Mouse (Mus musculus) granulocyte monocyte progenitor cell, adult 5-6 weeks (primary cell): ENCODE results near the gene Aldh3b1. TPM values are rescaled to one million over a fixed set of nuclear protein-coding genes. Genes with fewer than 3 reads are reported as not detected.
A peak's percentile ranks its signal among the peaks of the same experiment; 100 is the strongest.
"Not testable (repeated sequence)": the region's sequence is repeated elsewhere in the genome, so short reads cannot be mapped to it uniquely, and the experiment has no call there.

Experiments
- ATAC-seq: replicated peaks from 2 replicates; pipeline ENCODE4 v1.8.0; 2016; ENCODE audit warnings: mild to moderate bottlenecking, moderate TSS enrichment, inconsistent platforms; ENCODE audit not compliant: poor library complexity, severe bottlenecking
- total RNA-seq, 2 experiments: library from RNA; stranded (forward) in 1 of 2; stranded (reverse) in 1 of 2; fragments of 200-712, 200-1000 nt in 1 of 2; fragments of >200 nt in 1 of 2; fragmentation: Nextera tagmentation in 1 of 2; gene quantifications; 2 replicates each; pipeline ENCODE4 v1.2.3; 2014 to 2017

Gene Aldh3b1
- total RNA-seq (2014; fragmentation: Nextera tagmentation) (5.9 and 8.4 TPM in 2 replicates), total RNA-seq (2017) (8.4 and 14.1 TPM in 2 replicates)

- peak; percentile 69 for ATAC-seq
Observed at GRCm38 (mm10) chr19:3929211-3929941, at the start of gene Aldh3b1. Aldh3b1 (minus strand) TSS chr19:3929808.

- no peak for ATAC-seq
Observed at GRCm38 (mm10) chr19:3975866-3976265, 46.3 kb upstream of the Aldh3b1 start.

GRCm38 (mm10) chr19:3974608-3975007 lies 45.0 kb upstream of the Aldh3b1 start:
- ATAC-seq = not testable (repeated sequence)

- no peak for ATAC-seq
Observed at GRCm38 (mm10) chr19:3972229-3972628, 42.6 kb upstream of the Aldh3b1 start, which contains the start of gene Aldh3b2. Aldh3b2 (plus strand) TSS chr19:3972328.

GRCm38 (mm10) chr19:3967258-3967657 lies 37.6 kb upstream of the Aldh3b1 start:
- no peak for ATAC-seq

GRCm38 (mm10) chr19:3966330-3967075 lies 36.9 kb upstream of the Aldh3b1 start:
- no peak for ATAC-seq

GRCm38 (mm10) chr19:3964030-3964429 lies 34.4 kb upstream of the Aldh3b1 start:
- no peak for ATAC-seq

- peak; percentile 34; the same call in 1 of the 2 replicates for ATAC-seq
Observed at GRCm38 (mm10) chr19:3962469-3962868, 32.9 kb upstream of the Aldh3b1 start.

- not testable (repeated sequence) for ATAC-seq
Observed at GRCm38 (mm10) chr19:3961805-3962204, 32.2 kb upstream of the Aldh3b1 start.

- ATAC-seq = no peak
Observed at GRCm38 (mm10) chr19:3960211-3960610, 30.6 kb upstream of the Aldh3b1 start.

- no peak for ATAC-seq
Observed at GRCm38 (mm10) chr19:3959030-3959429, 29.4 kb upstream of the Aldh3b1 start.

GRCm38 (mm10) chr19:3958470-3958869 lies 28.9 kb upstream of the Aldh3b1 start, which contains the start of gene Aldh3b3:
Aldh3b3 (plus strand) TSS chr19:3958645.
- no peak for ATAC-seq

- not testable (repeated sequence) for ATAC-seq
Observed at GRCm38 (mm10) chr19:3957296-3958036, 27.9 kb upstream of the Aldh3b1 start.

GRCm38 (mm10) chr19:3955804-3956203 lies 26.2 kb upstream of the Aldh3b1 start:
- ATAC-seq = no peak

GRCm38 (mm10) chr19:3955033-3955432 lies 25.4 kb upstream of the Aldh3b1 start:
- ATAC-seq = peak; percentile 74

- ATAC-seq = no peak
Observed at GRCm38 (mm10) chr19:3952099-3952498, 22.5 kb upstream of the Aldh3b1 start.

- ATAC-seq = peak; percentile 73
Observed at GRCm38 (mm10) chr19:3951461-3951860, 21.9 kb upstream of the Aldh3b1 start.

GRCm38 (mm10) chr19:3950331-3950730 lies 20.7 kb upstream of the Aldh3b1 start:
- no peak for ATAC-seq

GRCm38 (mm10) chr19:3948546-3948945 lies 18.9 kb upstream of the Aldh3b1 start:
- ATAC-seq = no peak

GRCm38 (mm10) chr19:3947813-3948212 lies 18.2 kb upstream of the Aldh3b1 start:
- no peak for ATAC-seq

GRCm38 (mm10) chr19:3946715-3947114 lies 17.1 kb upstream of the Aldh3b1 start:
- peak; percentile 38; the same call in 1 of the 2 replicates for ATAC-seq
